Mouse (Mus musculus) lung, postnatal 0 days (tissue): ENCODE measurements at regions not wholly inside any gene's neighbourhood (a gene's known extent, or its start where the extent isn't known, plus 50 kb on each side); places are given as distances from the start of the nearest gene placed in this dataset.
A peak's percentile ranks its signal among the peaks of the same experiment; 100 is the strongest.

Experiments used
- ATAC-seq: fragments of 200-750 bp; cut with Nextera tagmentation; 2 replicates; pipeline ENCODE4 v1.8.0; 2017; ENCODE audit warnings: moderate library complexity
- DNase-seq: peaks from one replicate; pipeline ENCODE4 v3.0.0-alpha.2; 2016; ENCODE audit warnings: low spot score
- H3K27ac ChIP-seq: fragments of 300-500 bp; sonication (generic); 2 replicates; pipeline ENCODE4 v1.5.1; 2014; ENCODE audit warnings: antibody characterized with exemption, mild to moderate bottlenecking, low read length, mixed read lengths
- H3K27me3 ChIP-seq: fragments of 300-500 bp; sonication (generic); replicated peaks from 2 replicates; pipeline ENCODE4 v1.6.1; 2014; ENCODE audit warnings: low read length, mixed read lengths; ENCODE audit not compliant: insufficient read depth
- H3K36me3 ChIP-seq: fragments of 300-500 bp; sonication (generic); 2 replicates; pipeline ENCODE4 v1.6.1; 2014; ENCODE audit warnings: low read length, mixed read lengths; ENCODE audit not compliant: insufficient read depth
- H3K4me1 ChIP-seq: fragments of 300-500 bp; sonication (generic); 2 replicates; pipeline ENCODE4 v1.6.1; 2014; ENCODE audit warnings: antibody characterized with exemption, low read depth, low read length, mixed read lengths; ENCODE audit not compliant: insufficient read depth
- H3K4me2 ChIP-seq: fragments of 300-500 bp; sonication (generic); replicated peaks from 2 replicates; pipeline ENCODE4 v1.6.1; 2014; ENCODE audit warnings: low read depth, mild to moderate bottlenecking, low read length, moderate library complexity, mixed read lengths
- H3K4me3 ChIP-seq: fragments of 300-500 bp; sonication (generic); 2 replicates; pipeline ENCODE4 v1.5.1; 2014; ENCODE audit warnings: low read depth, low read length
- H3K9ac ChIP-seq: fragments of 300-500 bp; sonication (generic); replicated peaks from 2 replicates; pipeline ENCODE4 v1.6.1; 2014; ENCODE audit warnings: low read depth, mild to moderate bottlenecking
- H3K9me3 ChIP-seq: fragments of 300-500 bp; sonication (generic); 2 replicates; pipeline ENCODE4 v1.6.1; 2016; ENCODE audit warnings: low read length, mixed read lengths
- CTCF ChIP-seq: IDR thresholded peaks from 2 replicates; pipeline ENCODE4 v1.5.1; 2016; ENCODE audit warnings: antibody characterized with exemption, mild to moderate bottlenecking
- EP300 ChIP-seq: IDR thresholded peaks from 2 replicates; pipeline ENCODE4 v1.6.1; 2016; ENCODE audit warnings: antibody characterized with exemption, mild to moderate bottlenecking, control low read depth
- WGBS: fragments of 180-500 bp; shearing (Covaris S2); extraction: QIAGEN DNeasy Blood & Tissue Kit; methylation state at CpG from one replicate; pipeline ENCODE4 v1.1.7; 2014; 5-methylcytosine and 5-hydroxymethylcytosine counted together

DNA sequence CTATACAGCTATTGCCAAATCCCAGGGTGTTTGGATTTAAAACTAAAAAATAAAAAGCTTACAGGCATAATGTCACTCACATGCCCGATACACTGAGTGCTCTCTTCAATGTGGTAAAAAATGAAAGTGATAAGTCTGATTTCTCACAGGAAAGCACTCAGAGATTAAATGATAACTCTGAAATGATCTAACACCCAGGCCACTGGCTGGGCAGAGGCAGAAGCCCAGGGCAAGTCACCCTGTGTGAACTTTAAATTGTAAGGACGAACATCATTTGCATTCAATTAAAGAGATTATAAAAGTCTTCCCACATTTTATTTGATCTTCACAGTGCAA lies 100.9 kb upstream of the Btg1 start:
- no peak for ATAC-seq
- H3K36me3 ChIP-seq, result no peaks in the 10 kb centered on the region
- H3K4me3 ChIP-seq, result no peak overlapping the region
- H3K4me1 ChIP-seq, result no peaks in the 10 kb centered on the region
- TF ChIP-seq CTCF, result no peak
- no peak for TF ChIP-seq EP300
- H3K27me3 ChIP-seq, result no peaks in the 10 kb centered on the region
- H3K9me3 ChIP-seq, result no peaks in the 10 kb centered on the region
- H3K27ac ChIP-seq, result no peak overlapping the region
- no peak for DNase-seq
- H3K9ac ChIP-seq, result no peak overlapping the region
- 72% methylated on average over 2 of the region's 2 CpGs for WGBS
- no peak overlapping the region for H3K4me2 ChIP-seq

DNA sequence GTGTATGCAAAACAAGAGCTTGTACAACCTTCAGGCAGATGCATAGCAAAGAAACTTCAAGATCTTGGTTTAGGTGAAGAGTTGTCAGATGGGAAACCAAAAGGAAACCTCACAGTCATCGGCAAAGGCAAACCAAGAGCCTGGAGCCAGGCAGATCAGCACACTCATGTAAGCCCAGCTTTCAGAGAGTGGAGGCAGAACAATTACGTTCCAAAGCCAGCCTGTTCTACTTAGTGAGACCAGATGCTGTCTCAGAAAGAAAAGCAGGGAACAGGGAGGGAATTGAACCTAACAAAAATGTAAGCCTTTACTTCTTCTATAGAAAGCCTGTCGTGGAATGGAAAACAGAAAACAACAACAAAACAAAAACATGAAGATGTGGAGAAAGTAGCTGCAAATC lies 97.4 kb upstream of the Btg1 start:
- H3K4me3 ChIP-seq, result no peak overlapping the region
- no peaks in the 10 kb centered on the region for H3K27me3 ChIP-seq
- DNase-seq (no peak), ATAC-seq (no peak)
- H3K9me3 ChIP-seq, result no peaks in the 10 kb centered on the region
- H3K4me2 ChIP-seq, result no peak overlapping the region
- H3K27ac ChIP-seq, result no peak overlapping the region
- H3K4me1 ChIP-seq, result no peaks in the 10 kb centered on the region
- no peak for TF ChIP-seq EP300
- TF ChIP-seq CTCF, result no peak
- no peaks in the 10 kb centered on the region for H3K36me3 ChIP-seq
- H3K9ac ChIP-seq, result no peak overlapping the region
- WGBS, result 77% methylated on average over 3 of the region's 3 CpGs

DNA sequence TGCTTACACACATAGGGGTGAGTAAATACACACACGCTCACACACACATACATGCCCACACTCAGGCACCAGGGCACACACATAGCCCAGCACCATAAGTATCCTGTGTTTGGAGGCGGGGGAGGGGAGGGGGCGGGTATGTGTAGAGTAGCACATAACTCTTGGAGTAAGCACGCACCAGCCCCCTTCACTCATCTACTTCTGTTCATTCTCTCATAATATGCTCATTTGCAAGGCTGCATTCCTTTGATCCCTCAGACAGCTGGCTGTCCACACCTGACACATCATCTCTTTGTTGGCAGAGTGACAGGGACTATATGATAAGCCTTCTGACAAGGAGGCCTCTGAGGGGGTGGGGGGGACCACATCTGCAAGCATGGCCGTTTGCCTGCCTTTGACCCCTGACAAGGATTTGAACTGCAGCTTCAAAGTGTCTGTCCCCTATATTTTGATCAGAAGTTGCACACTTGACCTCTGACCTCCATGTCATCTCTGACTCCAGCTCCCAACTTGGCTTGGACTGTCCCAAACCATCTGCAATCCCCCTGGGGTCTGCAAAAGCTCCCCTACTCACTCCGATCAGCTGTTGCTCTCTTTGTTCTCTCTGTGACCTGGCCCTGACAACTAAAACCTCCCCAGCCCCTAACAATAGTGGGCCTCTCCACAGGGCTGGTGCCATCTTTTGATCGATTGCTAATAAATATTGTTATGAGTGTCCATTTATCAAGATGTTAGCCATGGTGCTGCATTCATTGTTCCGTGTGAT lies 95.6 kb upstream of the Btg1 start:
- Histone ChIP-seq H3K4me3 (no peak overlapping the region), H3K27ac (no peak overlapping the region), H3K4me2 (no peak overlapping the region), H3K36me3 (no peaks in the 10 kb centered on the region), H3K9ac (no peak overlapping the region), H3K27me3 (no peaks in the 10 kb centered on the region), H3K9me3 (no peaks in the 10 kb centered on the region), H3K4me1 (no peaks in the 10 kb centered on the region)
- TF ChIP-seq EP300, result no peak
- no peak for TF ChIP-seq CTCF
- DNase-seq (no peak), ATAC-seq (peak; percentile 32; the same call in 1 of the 2 replicates)
- WGBS, result 66% methylated on average over 8 of the region's 8 CpGs

DNA sequence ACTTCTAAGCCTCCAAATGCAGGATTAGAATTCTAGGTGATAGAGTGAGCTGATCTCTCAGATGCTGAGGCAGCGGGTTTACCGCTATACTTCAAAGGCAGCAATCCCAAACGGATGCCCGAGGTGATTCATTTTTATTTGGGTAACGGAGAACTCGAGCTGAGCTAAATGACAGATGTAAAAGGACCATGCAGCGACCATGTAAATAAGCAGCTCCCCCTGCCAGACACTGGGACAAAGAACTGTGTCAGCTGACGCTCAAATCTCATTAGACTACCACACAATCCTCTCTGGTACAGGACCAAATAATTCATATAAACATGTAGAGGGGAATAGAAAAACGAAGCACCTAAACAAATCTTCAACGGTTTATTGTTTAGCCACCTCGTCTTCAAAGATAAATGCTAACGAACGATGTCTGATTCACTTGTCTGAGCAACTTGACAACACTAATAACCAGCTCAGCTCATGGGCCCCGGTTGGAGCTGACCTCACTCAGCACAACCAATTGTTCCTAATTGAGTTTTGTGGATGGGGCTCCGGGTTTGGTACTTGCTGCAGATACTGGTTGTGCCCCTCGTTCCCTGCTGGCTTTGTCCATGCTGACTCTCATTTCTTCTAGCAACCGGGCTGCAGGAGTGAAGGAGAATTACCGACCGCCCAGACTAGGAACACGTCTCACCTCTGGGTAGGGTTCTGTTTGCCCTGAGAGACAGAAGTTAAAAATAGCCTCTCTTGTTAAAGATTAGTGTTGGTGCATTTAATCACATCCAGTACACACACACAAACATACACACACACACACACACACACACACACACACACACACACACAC lies 92.6 kb upstream of the Btg1 start:
- no peak overlapping the region for H3K27ac ChIP-seq
- DNase-seq (no peak), ATAC-seq (no peak)
- no peak overlapping the region for H3K9ac ChIP-seq
- H3K4me2 ChIP-seq, result no peak overlapping the region
- no peaks in the 10 kb centered on the region for H3K4me1 ChIP-seq
- no peaks in the 10 kb centered on the region for H3K36me3 ChIP-seq
- H3K4me3 ChIP-seq, result no peak overlapping the region
- 40% methylated on average over 20 of the region's 20 CpGs for WGBS
- no peaks in the 10 kb centered on the region for H3K9me3 ChIP-seq
- TF ChIP-seq CTCF (no peak), EP300 (no peak)
- H3K27me3 ChIP-seq, result no peaks in the 10 kb centered on the region

DNA sequence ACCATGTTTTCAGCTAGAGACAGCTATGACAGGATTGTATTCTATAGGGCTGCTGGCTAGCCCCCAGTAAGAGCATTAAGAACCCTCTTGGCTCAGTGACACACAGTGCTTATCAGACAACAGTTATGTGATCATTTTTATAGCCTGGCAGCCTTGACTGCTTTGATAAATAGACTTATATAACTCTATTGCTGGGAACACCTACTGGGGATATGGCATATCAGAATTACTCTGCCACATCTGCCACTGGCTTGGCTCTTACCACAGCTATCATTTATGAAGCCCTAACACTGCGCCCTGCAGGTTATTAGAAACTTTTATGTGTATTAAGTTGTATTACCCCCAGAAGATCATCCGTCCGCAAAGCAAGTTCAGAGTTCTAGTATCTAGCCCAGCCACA lies 88.9 kb upstream of the Btg1 start:
- H3K27me3 ChIP-seq, result no peaks in the 10 kb centered on the region
- H3K9me3 ChIP-seq, result no peaks in the 10 kb centered on the region
- no peak for DNase-seq
- H3K4me1 ChIP-seq, result no peaks in the 10 kb centered on the region
- TF ChIP-seq EP300, result no peak
- TF ChIP-seq CTCF, result no peak
- H3K36me3 ChIP-seq, result no peaks in the 10 kb centered on the region
- no peak overlapping the region for H3K4me3 ChIP-seq
- H3K9ac ChIP-seq, result no peak overlapping the region
- WGBS, result 95% methylated on average over 3 of the region's 3 CpGs
- no peak overlapping the region for H3K4me2 ChIP-seq
- no peak for ATAC-seq
- H3K27ac ChIP-seq, result no peak overlapping the region

DNA sequence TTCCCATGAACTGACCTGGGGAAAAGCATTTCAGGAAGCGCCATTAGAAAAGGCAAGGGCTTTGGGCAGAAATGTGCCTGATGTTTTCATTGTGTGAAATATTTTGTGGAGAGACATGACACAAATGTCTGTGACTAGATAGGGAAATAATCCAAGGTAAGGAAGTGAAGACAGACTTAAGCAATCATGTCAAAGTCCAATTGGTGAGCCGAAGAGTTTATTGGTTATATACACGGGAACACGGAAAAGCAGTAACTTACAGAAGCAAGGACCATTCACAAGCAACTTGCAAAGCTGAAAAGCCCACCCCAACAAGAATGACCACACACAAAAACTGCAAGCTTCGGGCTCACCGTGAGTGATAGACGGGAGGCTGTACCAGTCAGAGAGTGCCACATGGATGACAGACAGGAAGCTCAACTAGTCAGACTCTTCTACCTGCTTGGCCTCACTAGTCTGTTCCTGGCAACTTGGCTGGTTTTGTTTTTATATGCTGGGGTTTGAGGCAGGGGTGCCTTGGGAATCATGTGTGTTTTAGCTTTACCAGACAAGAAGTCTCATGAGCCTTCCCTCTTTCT lies 82.2 kb upstream of the Btg1 start:
- H3K36me3 ChIP-seq, result no peaks in the 10 kb centered on the region
- no peak overlapping the region for H3K4me3 ChIP-seq
- DNase-seq (no peak), ATAC-seq (no peak)
- H3K27me3 ChIP-seq, result no peaks in the 10 kb centered on the region
- TF ChIP-seq CTCF, result no peak
- TF ChIP-seq EP300, result no peak
- 85% methylated on average over 7 of the region's 7 CpGs for WGBS
- H3K4me2 ChIP-seq, result no peak overlapping the region
- no peak overlapping the region for H3K9ac ChIP-seq
- no peaks in the 10 kb centered on the region for H3K4me1 ChIP-seq
- no peaks in the 10 kb centered on the region for H3K9me3 ChIP-seq
- H3K27ac ChIP-seq, result no peak overlapping the region
